Mouse (Mus musculus): ENCODE data around the gene Plekha7. TPM values are rescaled to one million over a fixed set of nuclear protein-coding genes. Genes with fewer than 3 reads are reported as not detected.
A peak's percentile ranks its signal among the peaks of the same experiment; 100 is the strongest.
"Not testable (repeated sequence)": the region's sequence is repeated elsewhere in the genome, so short reads cannot be mapped to it uniquely, and the experiment has no call there.

The Plekha7 gene
- polyA plus RNA-seq, 1 experiment from 2014 or later, result 8.8 TPM

GRCm38 (mm10) chr7:116110661-116111060, 197.5 kb downstream of the Plekha7 start:
- no peak overlapping the region for H3K4me3 ChIP-seq (ENCODE audit: low read depth, low read length)
- DNase-seq (ENCODE audit: low spot score) (no peak), ATAC-seq (ENCODE audit: low FRiP score) (no peak)
- no peaks in the 10 kb centered on the region for H3K4me1 ChIP-seq (replicated peaks; ENCODE audit: control insufficient read depth, insufficient read depth, low read length)
- WGBS, result 66% methylated on average over 3 of the region's 3 CpGs
- no peak overlapping the region for H3K4me2 ChIP-seq (replicated peaks; ENCODE audit: low read depth, low read length)
- no peaks in the 10 kb centered on the region for H3K27me3 ChIP-seq (ENCODE audit: control insufficient read depth, insufficient read depth, low read length)
- no peak overlapping the region for H3K9ac ChIP-seq (ENCODE audit: low read depth, low read length)
- H3K36me3 ChIP-seq (ENCODE audit: control insufficient read depth, insufficient read depth, low read length), result peaks cover 2% of the 10 kb centered on the region; the same call in 1 of the 2 replicates
- no peaks in the 10 kb centered on the region for H3K9me3 ChIP-seq (ENCODE audit: control insufficient read depth, low read length)
- H3K27ac ChIP-seq (ENCODE audit: low read depth, low read length), result no peak overlapping the region

DNA sequence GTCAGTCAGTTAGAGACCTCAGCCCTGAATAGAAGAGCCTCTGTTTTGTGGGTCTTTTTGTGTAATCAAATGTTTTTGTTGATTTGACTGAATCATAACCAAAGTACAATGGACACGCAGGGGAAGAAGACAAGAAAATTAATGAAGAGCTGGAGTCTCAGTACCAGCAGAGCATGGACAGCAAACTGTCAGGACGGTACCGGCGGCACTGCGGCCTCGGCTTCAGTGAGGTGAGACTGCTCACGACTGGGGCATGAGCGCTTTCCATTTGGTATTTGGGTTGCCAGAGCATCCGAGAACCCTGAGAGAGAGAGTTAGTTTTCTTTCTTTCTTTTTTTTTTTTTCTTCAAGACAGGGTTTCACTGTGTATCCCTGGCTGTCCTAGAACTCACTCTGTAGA, 205.1 kb downstream of the Plekha7 start:
- Histone ChIP-seq H3K36me3 (ENCODE audit: control insufficient read depth, insufficient read depth, low read length) (peaks cover 2% of the 10 kb centered on the region; the same call in 1 of the 2 replicates), H3K4me2 (replicated peaks; ENCODE audit: low read depth, low read length) (no peak overlapping the region), H3K9ac (ENCODE audit: low read depth, low read length) (no peak overlapping the region), H3K27me3 (ENCODE audit: control insufficient read depth, insufficient read depth, low read length) (no peaks in the 10 kb centered on the region), H3K27ac (ENCODE audit: low read depth, low read length) (no peak overlapping the region), H3K4me1 (replicated peaks; ENCODE audit: control insufficient read depth, insufficient read depth, low read length) (no peaks in the 10 kb centered on the region), H3K9me3 (ENCODE audit: control insufficient read depth, low read length) (no peaks in the 10 kb centered on the region), H3K4me3 (ENCODE audit: low read depth, low read length) (no peak overlapping the region)
- WGBS, result 95% methylated on average over 9 of the region's 9 CpGs
- ATAC-seq (ENCODE audit: low FRiP score) (no peak), DNase-seq (ENCODE audit: low spot score) (no peak)

GRCm38 (mm10) chr7:116099952-116100528, 208.1 kb downstream of the Plekha7 start:
- no peaks in the 10 kb centered on the region for H3K9me3 ChIP-seq (ENCODE audit: control insufficient read depth, low read length)
- H3K4me3 ChIP-seq (ENCODE audit: low read depth, low read length), result no peak overlapping the region
- H3K4me1 ChIP-seq (replicated peaks; ENCODE audit: control insufficient read depth, insufficient read depth, low read length), result no peaks in the 10 kb centered on the region
- WGBS, result 85% methylated on average over 7 of the region's 7 CpGs
- no peak overlapping the region for H3K9ac ChIP-seq (ENCODE audit: low read depth, low read length)
- DNase-seq (ENCODE audit: low spot score) (no peak), ATAC-seq (ENCODE audit: low FRiP score) (no peak)
- no peak overlapping the region for H3K27ac ChIP-seq (ENCODE audit: low read depth, low read length)
- H3K36me3 ChIP-seq (ENCODE audit: control insufficient read depth, insufficient read depth, low read length), result no peaks in the 10 kb centered on the region
- H3K27me3 ChIP-seq (ENCODE audit: control insufficient read depth, insufficient read depth, low read length), result no peaks in the 10 kb centered on the region
- H3K4me2 ChIP-seq (replicated peaks; ENCODE audit: low read depth, low read length), result no peak overlapping the region

- H3K27ac ChIP-seq (ENCODE audit: low read depth, low read length), result peak overlapping the region; percentile 92
- H3K4me3 ChIP-seq (ENCODE audit: low read depth, low read length), result peak overlapping the region; percentile 65
- no peaks in the 10 kb centered on the region for H3K4me1 ChIP-seq (replicated peaks; ENCODE audit: control insufficient read depth, insufficient read depth, low read length)
- no peaks in the 10 kb centered on the region for H3K36me3 ChIP-seq (ENCODE audit: control insufficient read depth, insufficient read depth, low read length)
- peak overlapping the region; percentile 68 for H3K4me2 ChIP-seq (replicated peaks; ENCODE audit: low read depth, low read length)
- under 1% methylated on average over 19 of the region's 19 CpGs for WGBS
- H3K9me3 ChIP-seq (ENCODE audit: control insufficient read depth, low read length), result no peaks in the 10 kb centered on the region
- H3K27me3 ChIP-seq (ENCODE audit: control insufficient read depth, insufficient read depth, low read length), result no peaks in the 10 kb centered on the region
- peak overlapping the region; percentile 90 for H3K9ac ChIP-seq (ENCODE audit: low read depth, low read length)
- DNase-seq (ENCODE audit: low spot score), result no peak
- ATAC-seq (ENCODE audit: low FRiP score), result peak; percentile 89
Measured at GRCm38 (mm10) chr7:116093466-116093850, 214.7 kb downstream of the Plekha7 start.

- peak overlapping the region; percentile 90 for H3K9ac ChIP-seq (ENCODE audit: low read depth, low read length)
- no peaks in the 10 kb centered on the region for H3K27me3 ChIP-seq (ENCODE audit: control insufficient read depth, insufficient read depth, low read length)
- DNase-seq (ENCODE audit: low spot score) (peak; percentile 98), ATAC-seq (ENCODE audit: low FRiP score) (peak; percentile 100)
- under 1% methylated on average over 38 of the region's 38 CpGs for WGBS
- H3K27ac ChIP-seq (ENCODE audit: low read depth, low read length), result peak overlapping the region; percentile 92
- H3K36me3 ChIP-seq (ENCODE audit: control insufficient read depth, insufficient read depth, low read length), result no peaks in the 10 kb centered on the region
- H3K4me1 ChIP-seq (replicated peaks; ENCODE audit: control insufficient read depth, insufficient read depth, low read length), result no peaks in the 10 kb centered on the region
- peak overlapping the region; percentile 65 for H3K4me3 ChIP-seq (ENCODE audit: low read depth, low read length)
- H3K9me3 ChIP-seq (ENCODE audit: control insufficient read depth, low read length), result no peaks in the 10 kb centered on the region
- peak overlapping the region; percentile 68 for H3K4me2 ChIP-seq (replicated peaks; ENCODE audit: low read depth, low read length)
Measured at GRCm38 (mm10) chr7:116092710-116093465, 215.3 kb downstream of the Plekha7 start.

- not testable (repeated sequence) for H3K36me3 ChIP-seq (ENCODE audit: control insufficient read depth, insufficient read depth, low read length); H3K9ac ChIP-seq (ENCODE audit: low read depth, low read length); H3K27me3 ChIP-seq (ENCODE audit: control insufficient read depth, insufficient read depth, low read length); H3K27ac ChIP-seq (ENCODE audit: low read depth, low read length); DNase-seq (ENCODE audit: low spot score); H3K4me3 ChIP-seq (ENCODE audit: low read depth, low read length); ATAC-seq (ENCODE audit: low FRiP score); H3K4me1 ChIP-seq (replicated peaks; ENCODE audit: control insufficient read depth, insufficient read depth, low read length); H3K4me2 ChIP-seq (replicated peaks; ENCODE audit: low read depth, low read length); H3K9me3 ChIP-seq (ENCODE audit: control insufficient read depth, low read length)
- WGBS, result 95% methylated on average over 11 of the region's 11 CpGs
Measured at GRCm38 (mm10) chr7:116084366-116084765, 223.8 kb downstream of the Plekha7 start, which contains the start of gene Gm4353. TSS of gene Gm4353 (minus strand) at chr7:116084635.

Other genes starting within 250 kb of the Plekha7 start
- gene Gm4353, start 223.7 kb downstream of the Plekha7 start, polyA plus RNA-seq (2014; fragmentation: Nextera tagmentation; extraction: Ambion mirVana), result 0.97 and 1.1 TPM in 2 replicates
- gene Rps13, start 25.8 kb upstream of the Plekha7 start, polyA plus RNA-seq (2014; fragmentation: Nextera tagmentation; extraction: Ambion mirVana), result 749 and 752 TPM in 2 replicates
- gene Pik3c2a, start 135.1 kb upstream of the Plekha7 start, polyA plus RNA-seq (2014; fragmentation: Nextera tagmentation; extraction: Ambion mirVana), result 23.4 and 26.5 TPM in 2 replicates
- 19.2 and 19.5 TPM in 2 replicates for gene Nucb2, start 196.0 kb upstream of the Plekha7 start, polyA plus RNA-seq (2014; fragmentation: Nextera tagmentation; extraction: Ambion mirVana)